Mouse (Mus musculus): ENCODE data around the gene Lrch1. TPM values are rescaled to one million over a fixed set of nuclear protein-coding genes. Genes with fewer than 3 reads are reported as not detected.

Gene Lrch1
- total RNA-seq (2023): 10 to 100 TPM; 26.2 to 28.6 TPM

DNA sequence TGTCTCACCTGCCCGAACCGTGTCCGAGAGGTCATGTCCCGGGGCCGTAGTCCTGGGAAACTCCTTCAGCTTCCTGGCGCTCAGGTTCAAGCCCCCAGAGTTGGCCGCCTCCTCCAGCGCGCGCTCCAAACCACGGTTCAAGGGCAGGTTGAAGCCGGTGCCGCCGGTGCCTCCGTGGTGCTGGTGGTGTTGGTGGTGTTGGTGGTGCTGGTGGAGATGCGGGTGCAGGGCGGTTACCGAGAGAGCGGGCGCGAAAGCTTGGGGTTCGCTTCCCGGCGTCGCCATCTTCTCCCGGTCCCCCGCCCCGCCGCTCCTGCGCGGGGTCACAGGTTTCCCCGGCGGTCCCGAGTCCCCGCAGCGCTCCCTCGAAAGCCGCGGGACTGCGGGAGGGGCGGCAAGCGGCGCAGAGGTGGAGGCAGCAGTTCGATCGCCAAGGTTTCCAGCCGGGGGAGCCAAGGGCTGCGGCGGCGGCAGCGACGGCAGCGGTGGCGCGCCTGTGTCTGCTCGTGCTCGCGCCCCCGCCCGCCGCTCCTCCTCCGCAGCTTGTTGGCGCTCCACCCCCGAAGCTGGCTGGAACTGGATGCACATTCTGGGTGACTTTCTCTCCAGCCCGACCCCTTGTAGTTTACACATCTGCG is at the start of gene Lrch1:
Gene Lrch1, minus strand, starts transcription at position 501 of the 638 bp plus-strand sequence.

GRCm38 (mm10) chr14:74732079-74732783 is 215.4 kb downstream of the Lrch1 start, which contains the start of gene Esd:
Gene Esd (plus strand): TSS chr14:74732297.

Other genes with a start within 250 kb of the Lrch1 start
- gene Esd, start 215.6 kb downstream of the Lrch1 start, total RNA-seq (2023): 10 to 100 TPM; 76.9 to 82.8 TPM
- 10 to 100 TPM; 20.9 to 23.5 TPM for gene Rubcnl, start 68.2 kb upstream of the Lrch1 start, total RNA-seq (2023)
- under 1 TPM; 0.13 to 0.24 TPM for gene Lrrc63, start 183.0 kb upstream of the Lrch1 start, total RNA-seq (2023)
- 1,000 to 10,000 TPM; 1,413 to 1,429 TPM for gene Lcp1, start 183.2 kb upstream of the Lrch1 start, total RNA-seq (2023)

All from neutrophil, adult 59 days (primary cell).